Mouse (Mus musculus) intestine, embryonic 14.5 days (tissue): ENCODE measurements around the gene Fam193a. TPM values are rescaled to one million over a fixed set of nuclear protein-coding genes. Genes with fewer than 3 reads are reported as not detected.

ENCODE experiments used
- ATAC-seq: fragments of 200-750 bp; cut with Nextera tagmentation; replicated peaks from 2 replicates; pipeline ENCODE4 v1.8.0; 2017; ENCODE audit warnings: low read depth, moderate number of reproducible peaks, moderate TSS enrichment, moderate library complexity; ENCODE audit not compliant: low FRiP score, low TSS enrichment
- DNase-seq: peaks from one replicate; pipeline ENCODE4 v3.0.0-alpha.2; 2018; ENCODE audit warnings: low spot score
- H3K27ac ChIP-seq: fragments of 300-500 bp; sonication (generic); 2 replicates; pipeline ENCODE4 v1.5.1; 2014; ENCODE audit warnings: low read depth, mild to moderate bottlenecking, control low read depth
- H3K27me3 ChIP-seq: fragments of 300-500 bp; sonication (generic); replicated peaks from 2 replicates; pipeline ENCODE4 v1.6.1; 2014; ENCODE audit warnings: low read length, control low read depth; ENCODE audit not compliant: control insufficient read depth, insufficient read depth
- H3K36me3 ChIP-seq: fragments of 300-500 bp; sonication (generic); 2 replicates; pipeline ENCODE4 v1.6.1; 2014; ENCODE audit warnings: low read length, control low read depth; ENCODE audit not compliant: control insufficient read depth, insufficient read depth
- H3K4me1 ChIP-seq: fragments of 300-500 bp; sonication (generic); replicated peaks from 2 replicates; pipeline ENCODE4 v1.6.1; 2014; ENCODE audit warnings: low read length, control low read depth, mixed read lengths; ENCODE audit not compliant: control insufficient read depth, insufficient read depth
- H3K4me2 ChIP-seq: fragments of 300-500 bp; sonication (generic); 2 replicates; pipeline ENCODE4 v1.6.1; 2014; ENCODE audit warnings: low read length
- H3K4me3 ChIP-seq: fragments of 300-500 bp; sonication (generic); 2 replicates; pipeline ENCODE4 v1.5.1; 2014; ENCODE audit warnings: low read depth, low read length, control low read depth, mixed read lengths
- H3K9ac ChIP-seq: fragments of 300-500 bp; sonication (generic); 2 replicates; pipeline ENCODE4 v1.6.1; 2014; ENCODE audit warnings: mild to moderate bottlenecking, low read length
- H3K9me3 ChIP-seq: fragments of 300-500 bp; sonication (generic); 2 replicates; pipeline ENCODE4 v1.6.1; 2016; ENCODE audit warnings: low read length, control low read depth; ENCODE audit not compliant: control insufficient read depth
- WGBS: fragments of 180-500 bp; shearing (Covaris S2); extraction: QIAGEN DNeasy Blood & Tissue Kit; methylation state at CpG from one replicate; pipeline ENCODE4 v1.1.7; 2014; 5-methylcytosine and 5-hydroxymethylcytosine counted together
- polyA plus RNA-seq: library from polyadenylated mRNA; unstranded; fragments of >200 nt; fragmentation: Nextera tagmentation; extraction: Ambion mirVana; gene quantifications from 2 replicates; pipeline ENCODE4 v1.2.1, GENCODE M21; 2014

Gene Fam193a
- polyA plus RNA-seq, 1 experiment from 2014 or later = 13.0 TPM

- WGBS = 56% methylated on average over 4 of the region's 4 CpGs
- ATAC-seq = no peak
- Histone ChIP-seq H3K27me3 (no peaks in the 10 kb centered on the region), H3K27ac (no peak overlapping the region), H3K9ac (no peak overlapping the region), H3K4me3 (no peak overlapping the region), H3K4me2 (no peak overlapping the region), H3K36me3 (no peaks in the 10 kb centered on the region), H3K4me1 (peaks cover 5% of the 10 kb centered on the region; the same call in 1 of the 2 replicates), H3K9me3 (no peaks in the 10 kb centered on the region)
- no peak for DNase-seq
Observed at GRCm38 (mm10) chr5:34523958-34524485, 154.3 kb downstream of the Fam193a start.

- no peak for ATAC-seq
- Histone ChIP-seq H3K9ac (no peak overlapping the region), H3K4me3 (no peak overlapping the region), H3K4me1 (peaks cover 5% of the 10 kb centered on the region; the same call in 1 of the 2 replicates), H3K27ac (no peak overlapping the region), H3K36me3 (no peaks in the 10 kb centered on the region), H3K4me2 (no peak overlapping the region), H3K27me3 (no peaks in the 10 kb centered on the region), H3K9me3 (no peaks in the 10 kb centered on the region)
- DNase-seq = no peak
Observed at GRCm38 (mm10) chr5:34524511-34524910, 154.8 kb downstream of the Fam193a start.

GRCm38 (mm10) chr5:34525663-34526476 lies 156.1 kb downstream of the Fam193a start, which contains the start of gene Sh3bp2:
Sh3bp2 (plus strand) TSS chr5:34525838.
- H3K27ac ChIP-seq = no peak within 1 kb of the TSS
- peaks cover 7% of the 10 kb centered on the region; the same call in 1 of the 2 replicates for H3K4me1 ChIP-seq
- peak within 1 kb of the TSS; percentile 46 for H3K4me3 ChIP-seq
- 3% methylated on average over 36 of the region's 38 CpGs for WGBS
- no peaks in the 10 kb centered on the region for H3K27me3 ChIP-seq
- H3K4me2 ChIP-seq = peak within 1 kb of the TSS; percentile 69
- H3K36me3 ChIP-seq = no peaks in the 10 kb centered on the region
- H3K9ac ChIP-seq = peak within 1 kb of the TSS; percentile 42; the same call in 1 of the 2 replicates
- DNase-seq (peak; percentile 97), ATAC-seq (peak; percentile 95)
- no peaks in the 10 kb centered on the region for H3K9me3 ChIP-seq

- WGBS = 48% methylated on average over 5 of the region's 5 CpGs
- Histone ChIP-seq H3K4me3 (0 out of 2 replicates have a peak overlapping the region, but pooled peaks have one; percentile 46), H3K4me2 (peak overlapping the region; percentile 69), H3K9me3 (no peaks in the 10 kb centered on the region), H3K27ac (no peak overlapping the region), H3K9ac (no peak overlapping the region), H3K36me3 (no peaks in the 10 kb centered on the region), H3K4me1 (peaks cover 7% of the 10 kb centered on the region; the same call in 1 of the 2 replicates), H3K27me3 (no peaks in the 10 kb centered on the region)
- ATAC-seq (no peak), DNase-seq (no peak)
Observed at GRCm38 (mm10) chr5:34526477-34526775, 156.7 kb downstream of the Fam193a start.

GRCm38 (mm10) chr5:34527352-34527751 lies 157.6 kb downstream of the Fam193a start:
- H3K4me1 ChIP-seq = peaks cover 7% of the 10 kb centered on the region; the same call in 1 of the 2 replicates
- no peaks in the 10 kb centered on the region for H3K36me3 ChIP-seq
- DNase-seq = no peak
- H3K4me3 ChIP-seq = no peak overlapping the region
- no peaks in the 10 kb centered on the region for H3K27me3 ChIP-seq
- H3K4me2 ChIP-seq = no peak overlapping the region
- H3K27ac ChIP-seq = no peak overlapping the region
- no peak for ATAC-seq
- WGBS = 95% methylated on average over 2 of the region's 2 CpGs
- H3K9me3 ChIP-seq = no peaks in the 10 kb centered on the region
- H3K9ac ChIP-seq = no peak overlapping the region

GRCm38 (mm10) chr5:34528724-34529123 lies 159.0 kb downstream of the Fam193a start:
- Histone ChIP-seq H3K27me3 (no peaks in the 10 kb centered on the region), H3K4me2 (no peak overlapping the region), H3K9ac (no peak overlapping the region), H3K9me3 (no peaks in the 10 kb centered on the region), H3K4me1 (peaks cover 7% of the 10 kb centered on the region; the same call in 1 of the 2 replicates), H3K36me3 (no peaks in the 10 kb centered on the region), H3K4me3 (no peak overlapping the region), H3K27ac (no peak overlapping the region)
- 81% methylated on average over 5 of the region's 5 CpGs for WGBS
- no peak for ATAC-seq
- DNase-seq = no peak

- H3K4me3 ChIP-seq = no peak overlapping the region
- no peaks in the 10 kb centered on the region for H3K27me3 ChIP-seq
- no peak overlapping the region for H3K27ac ChIP-seq
- no peaks in the 10 kb centered on the region for H3K9me3 ChIP-seq
- H3K9ac ChIP-seq = no peak overlapping the region
- H3K4me2 ChIP-seq = no peak overlapping the region
- peaks cover 7% of the 10 kb centered on the region; the same call in 1 of the 2 replicates for H3K4me1 ChIP-seq
- ATAC-seq (no peak), DNase-seq (no peak)
- WGBS = 73% methylated on average over 5 of the region's 5 CpGs
- no peaks in the 10 kb centered on the region for H3K36me3 ChIP-seq
Observed at GRCm38 (mm10) chr5:34530116-34530515, 160.4 kb downstream of the Fam193a start.

GRCm38 (mm10) chr5:34530687-34531086 lies 161.0 kb downstream of the Fam193a start:
- peaks cover 7% of the 10 kb centered on the region; the same call in 1 of the 2 replicates for H3K4me1 ChIP-seq
- DNase-seq (no peak), ATAC-seq (no peak)
- H3K9me3 ChIP-seq = no peaks in the 10 kb centered on the region
- no peak overlapping the region for H3K4me3 ChIP-seq
- H3K27me3 ChIP-seq = no peaks in the 10 kb centered on the region
- no peak overlapping the region for H3K9ac ChIP-seq
- H3K27ac ChIP-seq = no peak overlapping the region
- H3K36me3 ChIP-seq = no peaks in the 10 kb centered on the region
- WGBS = 44% methylated on average over 4 of the region's 4 CpGs
- no peak overlapping the region for H3K4me2 ChIP-seq
